Mouse (Mus musculus): ENCODE measurements around the gene Ccdc106. TPM values are rescaled to one million over a fixed set of nuclear protein-coding genes. Genes with fewer than 3 reads are reported as not detected.
A peak's percentile ranks its signal among the peaks of the same experiment; 100 is the strongest.
"Not testable (repeated sequence)": the region's sequence is repeated elsewhere in the genome, so short reads cannot be mapped to it uniquely, and the experiment has no call there.

Ccdc106 gene
- polyA plus RNA-seq, 1 experiment from 2014 or later, result 14.4 TPM

- H3K36me3 ChIP-seq (ENCODE audit: control insufficient read depth, insufficient read depth, low read length); DNase-seq (ENCODE audit: low spot score); H3K9me3 ChIP-seq (ENCODE audit: control insufficient read depth, low read length); H3K27me3 ChIP-seq (ENCODE audit: control insufficient read depth, insufficient read depth, low read length); ATAC-seq (ENCODE audit: insufficient number of reproducible peaks, low FRiP score, low TSS enrichment, low read depth); H3K4me1 ChIP-seq (ENCODE audit: control insufficient read depth, insufficient read depth, low read length): not testable (repeated sequence)
- H3K27ac ChIP-seq (replicated peaks; ENCODE audit: low read depth, low read length), result peak overlapping the region; percentile 92
- H3K4me2 ChIP-seq (ENCODE audit: low read depth, severe bottlenecking), result peak overlapping the region; percentile 82
- H3K9ac ChIP-seq (ENCODE audit: low read length), result peak overlapping the region; percentile 5; the same call in 1 of the 2 replicates
- WGBS, result 35% methylated on average over 8 of the region's 8 CpGs
- peak overlapping the region; percentile 84 for H3K4me3 ChIP-seq (ENCODE audit: low read depth, low read length)
Measured at GRCm38 (mm10) chr7:5019576-5019975, 777 bp upstream of the Ccdc106 start.

GRCm38 (mm10) chr7:5020685-5021084 lies 332 bp downstream of the Ccdc106 start:
- 0% methylated on average over 9 of the region's 15 CpGs for WGBS
- Histone ChIP-seq H3K36me3 (ENCODE audit: control insufficient read depth, insufficient read depth, low read length) (peaks cover 5% of the 10 kb centered on the region; the same call in 1 of the 2 replicates), H3K27ac (replicated peaks; ENCODE audit: low read depth, low read length) (peak overlapping the region; percentile 92), H3K27me3 (ENCODE audit: control insufficient read depth, insufficient read depth, low read length) (no peaks in the 10 kb centered on the region), H3K9me3 (ENCODE audit: control insufficient read depth, low read length) (no peaks in the 10 kb centered on the region), H3K4me3 (ENCODE audit: low read depth, low read length) (peak overlapping the region; percentile 84), H3K9ac (ENCODE audit: low read length) (peak overlapping the region; percentile 93), H3K4me2 (ENCODE audit: low read depth, severe bottlenecking) (peak overlapping the region; percentile 82), H3K4me1 (ENCODE audit: control insufficient read depth, insufficient read depth, low read length) (peaks cover 3% of the 10 kb centered on the region; the same call in 1 of the 2 replicates)
- DNase-seq (ENCODE audit: low spot score) (no peak), ATAC-seq (ENCODE audit: insufficient number of reproducible peaks, low FRiP score, low TSS enrichment, low read depth) (peak; percentile 17)

GRCm38 (mm10) chr7:5021197-5021596 lies 844 bp downstream of the Ccdc106 start:
- H3K27me3 ChIP-seq (ENCODE audit: control insufficient read depth, insufficient read depth, low read length), result no peaks in the 10 kb centered on the region
- H3K9me3 ChIP-seq (ENCODE audit: control insufficient read depth, low read length), result no peaks in the 10 kb centered on the region
- peaks cover 5% of the 10 kb centered on the region; the same call in 1 of the 2 replicates for H3K36me3 ChIP-seq (ENCODE audit: control insufficient read depth, insufficient read depth, low read length)
- peak overlapping the region; percentile 92; the same call in 1 of the 2 replicates for H3K27ac ChIP-seq (replicated peaks; ENCODE audit: low read depth, low read length)
- H3K4me2 ChIP-seq (ENCODE audit: low read depth, severe bottlenecking), result peak overlapping the region; percentile 82
- DNase-seq (ENCODE audit: low spot score) (no peak), ATAC-seq (ENCODE audit: insufficient number of reproducible peaks, low FRiP score, low TSS enrichment, low read depth) (no peak)
- H3K9ac ChIP-seq (ENCODE audit: low read length), result peak overlapping the region; percentile 93
- 55% methylated on average over 5 of the region's 5 CpGs for WGBS
- H3K4me1 ChIP-seq (ENCODE audit: control insufficient read depth, insufficient read depth, low read length), result peaks cover 3% of the 10 kb centered on the region; the same call in 1 of the 2 replicates
- peak overlapping the region; percentile 84 for H3K4me3 ChIP-seq (ENCODE audit: low read depth, low read length)

GRCm38 (mm10) chr7:5029543-5029942 lies 9.2 kb downstream of the Ccdc106 start:
- Histone ChIP-seq H3K4me1 (ENCODE audit: control insufficient read depth, insufficient read depth, low read length) (no peaks in the 10 kb centered on the region), H3K9me3 (ENCODE audit: control insufficient read depth, low read length) (peaks cover 40% of the 10 kb centered on the region), H3K4me2 (ENCODE audit: low read depth, severe bottlenecking) (no peak overlapping the region), H3K4me3 (ENCODE audit: low read depth, low read length) (peak overlapping the region; percentile 8; the same call in 1 of the 2 replicates), H3K36me3 (ENCODE audit: control insufficient read depth, insufficient read depth, low read length) (peaks cover 68% of the 10 kb centered on the region), H3K9ac (ENCODE audit: low read length) (no peak overlapping the region), H3K27me3 (ENCODE audit: control insufficient read depth, insufficient read depth, low read length) (no peaks in the 10 kb centered on the region), H3K27ac (replicated peaks; ENCODE audit: low read depth, low read length) (no peak overlapping the region)
- no peak for DNase-seq (ENCODE audit: low spot score)
- ATAC-seq (ENCODE audit: insufficient number of reproducible peaks, low FRiP score, low TSS enrichment, low read depth), result no peak
- WGBS, result 93% methylated on average over 22 of the region's 22 CpGs

DNA sequence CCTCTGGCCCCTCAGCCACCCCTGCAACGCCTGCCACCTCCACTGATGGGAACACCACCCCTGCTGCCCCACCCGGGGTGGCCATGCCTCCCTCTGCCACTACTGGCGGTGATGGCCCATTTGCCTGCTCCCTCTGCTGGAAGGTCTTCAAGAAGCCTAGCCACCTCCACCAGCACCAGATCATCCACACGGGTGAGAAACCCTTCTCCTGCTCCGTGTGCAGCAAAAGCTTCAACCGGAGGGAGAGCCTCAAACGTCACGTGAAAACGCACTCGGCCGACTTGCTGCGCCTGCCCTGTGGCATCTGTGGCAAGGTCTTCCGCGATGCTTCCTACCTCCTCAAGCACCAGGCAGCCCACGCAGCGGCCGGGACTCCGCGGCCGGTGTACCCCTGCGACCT lies 9.6 kb downstream of the Ccdc106 start:
- no peak overlapping the region for H3K4me2 ChIP-seq (ENCODE audit: low read depth, severe bottlenecking)
- H3K27me3 ChIP-seq (ENCODE audit: control insufficient read depth, insufficient read depth, low read length), result no peaks in the 10 kb centered on the region
- peaks cover 68% of the 10 kb centered on the region for H3K36me3 ChIP-seq (ENCODE audit: control insufficient read depth, insufficient read depth, low read length)
- H3K4me1 ChIP-seq (ENCODE audit: control insufficient read depth, insufficient read depth, low read length), result no peaks in the 10 kb centered on the region
- H3K27ac ChIP-seq (replicated peaks; ENCODE audit: low read depth, low read length), result no peak overlapping the region
- 88% methylated on average over 21 of the region's 21 CpGs for WGBS
- no peak overlapping the region for H3K9ac ChIP-seq (ENCODE audit: low read length)
- H3K9me3 ChIP-seq (ENCODE audit: control insufficient read depth, low read length), result peaks cover 40% of the 10 kb centered on the region
- DNase-seq (ENCODE audit: low spot score) (no peak), ATAC-seq (ENCODE audit: insufficient number of reproducible peaks, low FRiP score, low TSS enrichment, low read depth) (no peak)
- peak overlapping the region; percentile 8; the same call in 1 of the 2 replicates for H3K4me3 ChIP-seq (ENCODE audit: low read depth, low read length)

GRCm38 (mm10) chr7:5030554-5031275 lies 10.4 kb downstream of the Ccdc106 start:
- H3K27me3 ChIP-seq (ENCODE audit: control insufficient read depth, insufficient read depth, low read length), result no peaks in the 10 kb centered on the region
- no peaks in the 10 kb centered on the region for H3K4me1 ChIP-seq (ENCODE audit: control insufficient read depth, insufficient read depth, low read length)
- peaks cover 66% of the 10 kb centered on the region for H3K36me3 ChIP-seq (ENCODE audit: control insufficient read depth, insufficient read depth, low read length)
- H3K4me2 ChIP-seq (ENCODE audit: low read depth, severe bottlenecking), result no peak overlapping the region
- 83% methylated on average over 63 of the region's 63 CpGs for WGBS
- H3K9ac ChIP-seq (ENCODE audit: low read length), result no peak overlapping the region
- H3K9me3 ChIP-seq (ENCODE audit: control insufficient read depth, low read length), result peaks cover 40% of the 10 kb centered on the region
- no peak overlapping the region for H3K27ac ChIP-seq (replicated peaks; ENCODE audit: low read depth, low read length)
- no peak for DNase-seq (ENCODE audit: low spot score)
- ATAC-seq (ENCODE audit: insufficient number of reproducible peaks, low FRiP score, low TSS enrichment, low read depth), result no peak
- H3K4me3 ChIP-seq (ENCODE audit: low read depth, low read length), result no peak overlapping the region

- 73% methylated on average over 45 of the region's 46 CpGs for WGBS
- Histone ChIP-seq H3K9me3 (ENCODE audit: control insufficient read depth, low read length) (peaks cover 43% of the 10 kb centered on the region), H3K9ac (ENCODE audit: low read length) (no peak overlapping the region), H3K27me3 (ENCODE audit: control insufficient read depth, insufficient read depth, low read length) (no peaks in the 10 kb centered on the region), H3K4me1 (ENCODE audit: control insufficient read depth, insufficient read depth, low read length) (no peaks in the 10 kb centered on the region), H3K36me3 (ENCODE audit: control insufficient read depth, insufficient read depth, low read length) (peaks cover 71% of the 10 kb centered on the region), H3K4me3 (ENCODE audit: low read depth, low read length) (no peak overlapping the region), H3K4me2 (ENCODE audit: low read depth, severe bottlenecking) (no peak overlapping the region), H3K27ac (replicated peaks; ENCODE audit: low read depth, low read length) (no peak overlapping the region)
- no peak for ATAC-seq (ENCODE audit: insufficient number of reproducible peaks, low FRiP score, low TSS enrichment, low read depth)
- no peak for DNase-seq (ENCODE audit: low spot score)
Measured at GRCm38 (mm10) chr7:5031496-5031895, 11.1 kb downstream of the Ccdc106 start.

DNA sequence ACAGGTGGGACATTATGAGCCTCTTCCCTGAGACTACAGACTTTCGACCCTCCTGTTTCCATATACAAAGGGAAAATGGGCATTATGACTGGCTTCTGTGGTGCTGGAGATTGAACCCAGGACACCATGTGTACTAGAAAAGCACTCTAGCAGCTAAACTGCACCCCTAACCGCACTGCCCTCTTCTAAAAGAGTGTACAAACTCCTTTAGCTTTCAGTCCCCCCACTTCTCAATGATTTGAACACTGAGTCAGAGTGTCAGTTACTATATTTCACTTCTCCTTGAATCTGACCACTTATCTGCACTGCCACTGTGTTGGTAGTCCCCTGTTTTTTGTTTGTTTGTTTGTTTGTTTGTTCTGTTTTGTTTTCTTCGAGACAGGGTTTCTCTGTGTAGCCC lies 13.5 kb downstream of the Ccdc106 start, which contains the start of gene 4632433K11Rik:
Gene 4632433K11Rik, plus strand, starts transcription at position 301 of the 400 bp plus-strand sequence.
- ATAC-seq (ENCODE audit: insufficient number of reproducible peaks, low FRiP score, low TSS enrichment, low read depth) (no peak), DNase-seq (ENCODE audit: low spot score) (no peak)
- H3K36me3 ChIP-seq (ENCODE audit: control insufficient read depth, insufficient read depth, low read length), result peaks cover 56% of the 10 kb centered on the region
- no peaks in the 10 kb centered on the region for H3K27me3 ChIP-seq (ENCODE audit: control insufficient read depth, insufficient read depth, low read length)
- WGBS, result 91% methylated on average over 3 of the region's 3 CpGs
- H3K4me2 ChIP-seq (ENCODE audit: low read depth, severe bottlenecking), result no peak within 1 kb of the TSS
- no peak within 1 kb of the TSS for H3K27ac ChIP-seq (replicated peaks; ENCODE audit: low read depth, low read length)
- H3K9me3 ChIP-seq (ENCODE audit: control insufficient read depth, low read length), result peaks cover 43% of the 10 kb centered on the region
- H3K4me1 ChIP-seq (ENCODE audit: control insufficient read depth, insufficient read depth, low read length), result no peaks in the 10 kb centered on the region
- H3K9ac ChIP-seq (ENCODE audit: low read length), result no peak within 1 kb of the TSS
- H3K4me3 ChIP-seq (ENCODE audit: low read depth, low read length), result no peak within 1 kb of the TSS

Data from limb, embryonic 11.5 days (tissue).